Mouse (Mus musculus) heart, embryonic 10.5 days (tissue): Measurements from ENCODE around the gene Dab2ip. TPM values are rescaled to one million over a fixed set of nuclear protein-coding genes. Genes with fewer than 3 reads are reported as not detected.

Source experiments
- DNase-seq: peaks from one replicate; pipeline ENCODE4 v3.0.0-alpha.2; 2017; ENCODE audit warnings: low spot score
- H3K27ac ChIP-seq: fragments of 300-500 bp; sonication (generic); 2 replicates; pipeline ENCODE4 v1.5.1; 2016; ENCODE audit warnings: mild to moderate bottlenecking
- H3K27me3 ChIP-seq: fragments of 300-500 bp; sonication (generic); 2 replicates; pipeline ENCODE4 v1.6.1; 2016; ENCODE audit warnings: mild to moderate bottlenecking; ENCODE audit not compliant: poor library complexity, insufficient read depth, severe bottlenecking
- H3K36me3 ChIP-seq: fragments of 300-500 bp; sonication (generic); 2 replicates; pipeline ENCODE4 v1.6.1; 2016; ENCODE audit warnings: mild to moderate bottlenecking, moderate library complexity
- H3K4me1 ChIP-seq: fragments of 300-500 bp; sonication (generic); 2 replicates; pipeline ENCODE4 v1.6.1; 2016; ENCODE audit warnings: mild to moderate bottlenecking
- H3K4me3 ChIP-seq: fragments of 300-500 bp; sonication (generic); 2 replicates; pipeline ENCODE4 v1.5.1; 2016; ENCODE audit warnings: mild to moderate bottlenecking, moderate library complexity
- H3K9me3 ChIP-seq: fragments of 300-500 bp; sonication (generic); 2 replicates; pipeline ENCODE4 v1.6.1; 2016; ENCODE audit warnings: mild to moderate bottlenecking, moderate library complexity
- WGBS: fragments of 180-500 bp; shearing (Covaris S2); methylation state at CpG from one replicate; pipeline ENCODE4 v1.1.7; 2016; 5-methylcytosine and 5-hydroxymethylcytosine counted together
- polyA plus RNA-seq: library from polyadenylated mRNA; unstranded; fragments of >200 nt; fragmentation: Nextera tagmentation; extraction: Ambion mirVana; gene quantifications from 2 replicates; pipeline ENCODE4 v1.2.1, GENCODE M21; 2016

Gene Dab2ip
- polyA plus RNA-seq, 1 experiment from 2014 or later: 49.0 TPM

GRCm38 (mm10) chr2:35688581-35688980 is 130.5 kb downstream of the Dab2ip start:
- WGBS: 78% methylated on average over 5 of the region's 5 CpGs
- no peak for DNase-seq
- peak overlapping the region; percentile 82 for H3K27ac ChIP-seq
- H3K4me3 ChIP-seq: no peak overlapping the region
- no peaks in the 10 kb centered on the region for H3K36me3 ChIP-seq
- H3K27me3 ChIP-seq: no peaks in the 10 kb centered on the region
- no peaks in the 10 kb centered on the region for H3K9me3 ChIP-seq
- peaks cover 100% of the 10 kb centered on the region for H3K4me1 ChIP-seq

- Histone ChIP-seq H3K36me3 (no peaks in the 10 kb centered on the region), H3K9me3 (no peaks in the 10 kb centered on the region), H3K27ac (peak overlapping the region; percentile 82), H3K4me3 (no peak overlapping the region), H3K27me3 (no peaks in the 10 kb centered on the region), H3K4me1 (peaks cover 100% of the 10 kb centered on the region)
- 61% methylated on average over 2 of the region's 2 CpGs for WGBS
- no peak for DNase-seq
These were observed 131.8 kb downstream of the Dab2ip start for GRCm38 (mm10) chr2:35689881-35690280.

- Histone ChIP-seq H3K4me3 (peak overlapping the region; percentile 42), H3K4me1 (peaks cover 100% of the 10 kb centered on the region), H3K27me3 (no peaks in the 10 kb centered on the region), H3K9me3 (no peaks in the 10 kb centered on the region), H3K27ac (peak overlapping the region; percentile 82), H3K36me3 (no peaks in the 10 kb centered on the region)
- WGBS: 6% methylated on average over 7 of the region's 7 CpGs
- peak; percentile 92 for DNase-seq
These were observed 133.4 kb downstream of the Dab2ip start for GRCm38 (mm10) chr2:35691257-35692049.

- H3K9me3 ChIP-seq: no peaks in the 10 kb centered on the region
- no peaks in the 10 kb centered on the region for H3K36me3 ChIP-seq
- DNase-seq: no peak
- no peaks in the 10 kb centered on the region for H3K27me3 ChIP-seq
- WGBS: 72% methylated on average over 11 of the region's 11 CpGs
- peak overlapping the region; percentile 82 for H3K27ac ChIP-seq
- peaks cover 100% of the 10 kb centered on the region for H3K4me1 ChIP-seq
- H3K4me3 ChIP-seq: peak overlapping the region; percentile 42
These were observed 134.3 kb downstream of the Dab2ip start for GRCm38 (mm10) chr2:35692272-35692900.

GRCm38 (mm10) chr2:35693037-35693436 is 135.0 kb downstream of the Dab2ip start:
- Histone ChIP-seq H3K9me3 (no peaks in the 10 kb centered on the region), H3K36me3 (no peaks in the 10 kb centered on the region), H3K27ac (peak overlapping the region; percentile 57; the same call in 1 of the 2 replicates), H3K4me3 (peak overlapping the region; percentile 42), H3K4me1 (peaks cover 100% of the 10 kb centered on the region), H3K27me3 (no peaks in the 10 kb centered on the region)
- WGBS: 74% methylated on average over 7 of the region's 7 CpGs
- DNase-seq: no peak

GRCm38 (mm10) chr2:35694111-35694510 is 136.0 kb downstream of the Dab2ip start:
- WGBS: 22% methylated on average over 2 of the region's 2 CpGs

GRCm38 (mm10) chr2:35696193-35696541 is 138.1 kb downstream of the Dab2ip start:
- H3K4me3 ChIP-seq: no peak overlapping the region
- no peak for DNase-seq
- H3K4me1 ChIP-seq: peaks cover 100% of the 10 kb centered on the region
- peak overlapping the region; percentile 78; the same call in 1 of the 2 replicates for H3K27ac ChIP-seq
- H3K9me3 ChIP-seq: no peaks in the 10 kb centered on the region
- 71% methylated on average over 7 of the region's 7 CpGs for WGBS
- H3K27me3 ChIP-seq: no peaks in the 10 kb centered on the region
- H3K36me3 ChIP-seq: no peaks in the 10 kb centered on the region

More at GRCm38 (mm10) chr2:35694111-35694510, 136.0 kb downstream of the Dab2ip start:
- H3K4me3 ChIP-seq: no peak overlapping the region
- no peaks in the 10 kb centered on the region for H3K27me3 ChIP-seq
- no peaks in the 10 kb centered on the region for H3K9me3 ChIP-seq
- no peaks in the 10 kb centered on the region for H3K36me3 ChIP-seq
- H3K27ac ChIP-seq: peak overlapping the region; percentile 57; the same call in 1 of the 2 replicates
- DNase-seq: no peak
- H3K4me1 ChIP-seq: peaks cover 100% of the 10 kb centered on the region

GRCm38 (mm10) chr2:35696542-35697391 is 138.7 kb downstream of the Dab2ip start:
- DNase-seq: no peak
- H3K4me1 ChIP-seq: peaks cover 100% of the 10 kb centered on the region
- 19% methylated on average over 3 of the region's 3 CpGs for WGBS

GRCm38 (mm10) chr2:35697768-35698167 is 139.7 kb downstream of the Dab2ip start:
- Histone ChIP-seq H3K4me1 (peaks cover 100% of the 10 kb centered on the region), H3K4me3 (no peak overlapping the region), H3K27ac (peak overlapping the region; percentile 72; the same call in 1 of the 2 replicates), H3K36me3 (peaks cover 10% of the 10 kb centered on the region; the same call in 1 of the 2 replicates), H3K27me3 (no peaks in the 10 kb centered on the region), H3K9me3 (no peaks in the 10 kb centered on the region)
- no peak for DNase-seq
- 92% methylated on average over 3 of the region's 3 CpGs for WGBS

More at GRCm38 (mm10) chr2:35696542-35697391, 138.7 kb downstream of the Dab2ip start:
- Histone ChIP-seq H3K9me3 (no peaks in the 10 kb centered on the region), H3K36me3 (peaks cover 4% of the 10 kb centered on the region; the same call in 1 of the 2 replicates), H3K27ac (peak overlapping the region; percentile 78), H3K27me3 (no peaks in the 10 kb centered on the region), H3K4me3 (0 out of 2 replicates have a peak overlapping the region, but pooled peaks have one; percentile 0)

- no peaks in the 10 kb centered on the region for H3K9me3 ChIP-seq
- H3K4me1 ChIP-seq: peaks cover 87% of the 10 kb centered on the region
- DNase-seq: no peak
- WGBS: 46% methylated on average over 2 of the region's 2 CpGs
- H3K27me3 ChIP-seq: no peaks in the 10 kb centered on the region
- peaks cover 26% of the 10 kb centered on the region for H3K36me3 ChIP-seq
- H3K4me3 ChIP-seq: no peak overlapping the region
- peak overlapping the region; percentile 44 for H3K27ac ChIP-seq
These were observed 142.9 kb downstream of the Dab2ip start for GRCm38 (mm10) chr2:35700966-35701365.

- Histone ChIP-seq H3K9me3 (no peaks in the 10 kb centered on the region), H3K4me1 (peaks cover 87% of the 10 kb centered on the region), H3K27ac (peak overlapping the region; percentile 56; the same call in 1 of the 2 replicates), H3K27me3 (no peaks in the 10 kb centered on the region), H3K36me3 (peaks cover 26% of the 10 kb centered on the region), H3K4me3 (no peak overlapping the region)
- DNase-seq: no peak
- WGBS: 86% methylated on average over 7 of the region's 7 CpGs
These were observed 143.9 kb downstream of the Dab2ip start for GRCm38 (mm10) chr2:35702001-35702400.

GRCm38 (mm10) chr2:35702608-35703007 is 144.5 kb downstream of the Dab2ip start:
- WGBS: 67% methylated on average over 6 of the region's 6 CpGs

More at GRCm38 (mm10) chr2:35702608-35703007, 144.5 kb downstream of the Dab2ip start:
- Histone ChIP-seq H3K36me3 (peaks cover 31% of the 10 kb centered on the region), H3K27me3 (no peaks in the 10 kb centered on the region), H3K9me3 (no peaks in the 10 kb centered on the region), H3K27ac (peak overlapping the region; percentile 59), H3K4me1 (peaks cover 87% of the 10 kb centered on the region), H3K4me3 (no peak overlapping the region)
- DNase-seq: no peak
